7 mouse cellular contexts compared by ENCODE assay signal in genomic region chr14:49783866-49784265, GRCm38 (mm10). TPM values are rescaled to one million over a fixed set of nuclear protein-coding genes. Genes with fewer than 3 reads are reported as not detected.
DNase-seq lines count a peak whose midpoint lies in the region; ATAC-seq lines count a peak whose summit lies in the region.

No protein-coding gene starts in this region.

- no peak overlapping the region for H3K4me3 ChIP-seq in liver, embryonic 11.5 days (ENCODE audit: low read depth, low read length)
- H3K4me3 ChIP-seq in forebrain, embryonic 15.5 days = peak overlapping the region; percentile 57
- 0 out of 2 replicates have a peak overlapping the region, but pooled peaks have one; percentile 71 for H3K4me3 ChIP-seq in limb, embryonic 10.5 days
- H3K4me3 ChIP-seq in stomach, embryonic 15.5 days (replicated peaks) = no peak overlapping the region; the same call in 1 of the 2 replicates

- no peak for DNase-seq in liver, embryonic 11.5 days (ENCODE audit: low spot score)
- no peak for DNase-seq in liver
- DNase-seq in limb, embryonic 10.5 days (ENCODE audit: low spot score) = no peak
- no peak for DNase-seq in layer of hippocampus, adult 9-11 months

- H3K36me3 ChIP-seq in liver, embryonic 11.5 days (ENCODE audit: control insufficient read depth, insufficient read depth, low read length) = no peaks in the 10 kb centered on the region
- H3K36me3 ChIP-seq in forebrain, embryonic 15.5 days = no peaks in the 10 kb centered on the region
- H3K36me3 ChIP-seq in limb, embryonic 10.5 days = no peaks in the 10 kb centered on the region
- no peaks in the 10 kb centered on the region for H3K36me3 ChIP-seq in stomach, embryonic 15.5 days

- ATAC-seq in liver, embryonic 11.5 days (replicated peaks; ENCODE audit: low FRiP score) = no peak
- no peak for ATAC-seq in forebrain, embryonic 15.5 days (replicated peaks)
- ATAC-seq in stomach, embryonic 15.5 days (ENCODE audit: insufficient read depth, low FRiP score, low read depth) = no peak
- no peak for ATAC-seq in megakaryocyte-erythroid progenitor cell, adult 5-6 weeks (replicated peaks; ENCODE audit: low FRiP score, low TSS enrichment, poor library complexity, severe bottlenecking)

- no peaks in the 10 kb centered on the region for H3K9me3 ChIP-seq in liver, embryonic 11.5 days (ENCODE audit: control insufficient read depth, low read length)
- H3K9me3 ChIP-seq in forebrain, embryonic 15.5 days = no peaks in the 10 kb centered on the region
- H3K9me3 ChIP-seq in limb, embryonic 10.5 days (replicated peaks) = no peaks in the 10 kb centered on the region
- no peaks in the 10 kb centered on the region for H3K9me3 ChIP-seq in stomach, embryonic 15.5 days

- H3K4me1 ChIP-seq in liver, embryonic 11.5 days (replicated peaks; ENCODE audit: control insufficient read depth, insufficient read depth, low read length) = no peaks in the 10 kb centered on the region
- H3K4me1 ChIP-seq in forebrain, embryonic 15.5 days = peaks cover 14% of the 10 kb centered on the region
- H3K4me1 ChIP-seq in limb, embryonic 10.5 days = peaks cover 13% of the 10 kb centered on the region
- no peaks in the 10 kb centered on the region for H3K4me1 ChIP-seq in stomach, embryonic 15.5 days

- H3K27ac ChIP-seq in liver, embryonic 11.5 days (ENCODE audit: low read depth, low read length) = no peak overlapping the region
- H3K27ac ChIP-seq in forebrain, embryonic 15.5 days (replicated peaks) = no peak overlapping the region
- H3K27ac ChIP-seq in limb, embryonic 10.5 days = no peak overlapping the region
- no peak overlapping the region for H3K27ac ChIP-seq in stomach, embryonic 15.5 days

- WGBS in liver, embryonic 11.5 days = 73% methylated on average over 4 of the region's 4 CpGs
- WGBS in forebrain, embryonic 15.5 days = 80% methylated on average over 4 of the region's 4 CpGs
- WGBS in limb, embryonic 10.5 days = 86% methylated on average over 4 of the region's 4 CpGs
- 70% methylated on average over 4 of the region's 4 CpGs for WGBS in stomach, embryonic 15.5 days

- no peaks in the 10 kb centered on the region for H3K27me3 ChIP-seq in liver, embryonic 11.5 days (replicated peaks; ENCODE audit: control insufficient read depth, insufficient read depth, low read length)
- H3K27me3 ChIP-seq in forebrain, embryonic 15.5 days = peaks cover 6% of the 10 kb centered on the region; the same call in 1 of the 2 replicates
- H3K27me3 ChIP-seq in limb, embryonic 10.5 days (ENCODE audit: low read depth, poor library complexity, severe bottlenecking) = peaks cover 4% of the 10 kb centered on the region
- H3K27me3 ChIP-seq in stomach, embryonic 15.5 days (replicated peaks) = no peaks in the 10 kb centered on the region

- no peak overlapping the region for H3K9ac ChIP-seq in liver, embryonic 11.5 days (ENCODE audit: low read depth, low read length)
- no peak overlapping the region for H3K9ac ChIP-seq in forebrain, embryonic 15.5 days (replicated peaks)
- no peak overlapping the region for H3K9ac ChIP-seq in stomach, embryonic 15.5 days

- H3K4me2 ChIP-seq in liver, embryonic 11.5 days = peak overlapping the region; percentile 73
- H3K4me2 ChIP-seq in forebrain, embryonic 15.5 days (replicated peaks) = peak overlapping the region; percentile 66
- H3K4me2 ChIP-seq in stomach, embryonic 15.5 days = peak overlapping the region; percentile 81

RNA-seq across cellular contexts. Expression of gene Armh4, which starts 0.7 kb away (rescaled TPM):
- polyA plus RNA-seq in liver, embryonic 11.5 days (2014; fragmentation: Nextera tagmentation; extraction: Ambion mirVana) = 6.7 and 7.1 TPM in 2 replicates
- polyA plus RNA-seq in forebrain, embryonic 15.5 days (2015; fragmentation: Nextera tagmentation; extraction: Ambion mirVana) = 14.7 and 16.2 TPM in 2 replicates
- polyA plus RNA-seq in limb, embryonic 10.5 days (2016; fragmentation: Nextera tagmentation; extraction: Ambion mirVana) = 4.8 and 6.1 TPM in 2 replicates
- polyA plus RNA-seq in stomach, embryonic 15.5 days (2015; fragmentation: Nextera tagmentation; extraction: Ambion mirVana) = 13.8 and 14.4 TPM in 2 replicates
- total RNA-seq in megakaryocyte-erythroid progenitor cell, adult 5-6 weeks (2014; fragmentation: Nextera tagmentation) = not detected in 2 replicates
- total RNA-seq in megakaryocyte-erythroid progenitor cell, adult 5-6 weeks (2017) = not detected in 2 replicates

Comparison
In these comparisons a context has a peak if more than half of its experiments do, and no peak if none do; other contexts are left out.
1. H3K4me3 ChIP-seq: peak in forebrain, embryonic 15.5 days (single experiment) and limb, embryonic 10.5 days (single experiment); none in liver, embryonic 11.5 days (single experiment) and stomach, embryonic 15.5 days (single experiment).
2. Peak in every context shown above with its lines, with median percentiles within 50 percentile points of each other: H3K4me2 ChIP-seq.